Mouse (Mus musculus) urinary bladder, postnatal 4 days (tissue): Measurements from ENCODE around the gene Miga1.
A peak's percentile ranks its signal among the peaks of the same experiment; 100 is the strongest.
"Not testable (repeated sequence)": the region's sequence is repeated elsewhere in the genome, so short reads cannot be mapped to it uniquely, and the experiment has no call there.

Experiments used
- DNase-seq, 2 experiments: peaks; one replicate each; pipeline ENCODE4 v3.0.0; 2021 to 2022; ENCODE audit warnings: low spot score in 2 of 2

Gene Miga1

DNA sequence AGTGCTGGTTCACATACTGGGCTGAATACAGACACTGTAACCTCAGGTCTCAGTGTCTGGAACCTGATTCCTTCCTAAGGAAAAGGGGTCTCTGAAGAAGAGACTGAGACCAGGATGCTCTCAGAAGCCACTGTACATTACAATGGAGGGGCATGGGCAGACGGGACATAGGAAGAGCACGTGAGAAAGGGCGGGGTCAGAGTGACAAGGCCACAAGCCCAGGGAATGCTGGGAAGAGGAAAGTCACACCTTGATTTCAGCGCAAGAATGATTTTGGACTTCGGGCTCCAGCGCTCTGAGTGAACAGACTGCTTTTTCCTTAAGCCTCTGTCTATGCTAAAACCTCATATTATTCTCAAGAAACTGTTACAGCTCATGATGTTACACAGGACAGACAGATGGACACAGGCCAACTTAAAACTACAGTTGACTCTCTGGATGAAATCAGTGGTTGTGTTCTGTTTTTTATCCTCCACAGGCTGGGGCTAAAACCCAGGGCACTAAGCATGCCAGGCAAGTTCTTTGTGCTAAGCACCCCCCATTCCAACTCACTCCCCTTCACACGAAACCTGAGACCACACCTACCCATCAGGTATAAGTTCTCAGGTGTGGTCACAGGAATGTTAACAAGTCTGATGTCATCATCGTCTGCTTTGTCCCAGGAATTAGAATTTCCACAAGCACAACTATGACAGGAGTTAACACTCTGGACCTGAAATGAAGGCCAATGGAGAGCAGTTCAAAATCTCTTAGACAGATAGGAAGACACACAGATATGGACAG lies 18.3 kb downstream of the Miga1 start:
- no peak for DNase-seq

DNA sequence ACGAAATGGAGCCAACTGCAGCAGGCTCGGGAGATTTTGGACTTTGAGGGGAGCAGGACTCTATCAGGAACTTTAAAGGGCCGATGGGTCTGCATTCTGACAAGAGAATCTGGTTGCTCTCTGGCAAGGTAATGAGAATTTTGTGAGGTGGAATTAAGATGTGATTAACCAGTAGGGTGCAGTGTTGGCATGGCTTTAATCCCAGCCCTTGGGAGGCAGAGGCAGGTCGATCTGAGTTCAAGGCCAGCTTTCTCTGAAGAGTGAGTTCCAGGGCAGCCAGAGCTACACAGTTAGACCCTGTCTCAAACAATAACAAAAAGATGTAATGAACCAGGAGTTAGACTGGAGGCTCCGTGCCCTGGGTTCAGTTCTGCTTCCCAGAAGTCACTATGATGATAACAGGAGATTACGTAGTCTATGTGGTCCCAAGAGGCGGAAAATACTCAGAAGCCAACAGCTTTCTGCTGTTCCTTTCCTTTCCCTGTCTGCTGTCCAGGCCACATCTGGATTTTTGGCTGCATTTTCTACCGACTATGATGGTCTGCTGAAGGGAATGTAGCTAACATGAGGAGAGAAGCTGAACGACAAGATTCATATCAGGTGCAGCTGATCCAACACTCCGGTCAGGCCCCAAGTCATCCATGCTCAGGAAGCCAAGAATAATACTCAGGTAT lies 19.1 kb downstream of the Miga1 start:
- no peak for DNase-seq

DNA sequence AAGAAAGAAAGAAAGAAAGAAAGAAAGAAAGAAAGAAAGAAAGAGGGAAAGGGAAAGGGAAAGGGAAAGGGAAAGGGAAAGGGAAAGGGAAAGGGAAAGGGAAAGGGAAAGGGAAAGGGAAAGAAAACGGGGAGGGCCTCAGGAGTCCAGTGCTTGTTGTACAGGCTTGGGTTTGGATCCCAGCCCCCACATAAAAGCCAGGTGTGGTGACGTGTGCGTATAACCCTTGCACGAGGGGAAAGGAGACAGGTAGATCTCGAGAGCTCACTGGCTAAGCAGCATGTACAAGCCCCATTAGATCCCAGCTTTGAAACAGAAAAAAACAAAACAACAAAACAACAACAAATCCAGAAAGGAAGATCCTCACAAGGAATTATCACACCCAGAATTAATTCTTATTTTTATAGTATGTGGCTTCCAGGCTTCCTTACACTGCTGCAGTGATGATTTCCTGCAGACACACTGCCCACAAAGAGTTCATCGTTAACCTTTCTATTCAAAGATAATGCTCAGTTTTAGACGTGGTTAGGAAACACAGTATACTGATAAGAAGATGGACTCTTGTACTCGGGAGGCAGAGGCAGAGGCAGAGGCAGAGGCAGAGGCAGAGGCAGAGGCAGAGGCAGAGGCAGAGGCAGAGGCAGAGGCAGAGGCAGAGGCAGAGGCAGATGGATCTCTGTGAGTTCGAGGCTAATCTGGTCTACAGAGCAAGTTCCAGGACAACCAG lies 23.6 kb downstream of the Miga1 start:
- not testable (repeated sequence) for DNase-seq

DNA sequence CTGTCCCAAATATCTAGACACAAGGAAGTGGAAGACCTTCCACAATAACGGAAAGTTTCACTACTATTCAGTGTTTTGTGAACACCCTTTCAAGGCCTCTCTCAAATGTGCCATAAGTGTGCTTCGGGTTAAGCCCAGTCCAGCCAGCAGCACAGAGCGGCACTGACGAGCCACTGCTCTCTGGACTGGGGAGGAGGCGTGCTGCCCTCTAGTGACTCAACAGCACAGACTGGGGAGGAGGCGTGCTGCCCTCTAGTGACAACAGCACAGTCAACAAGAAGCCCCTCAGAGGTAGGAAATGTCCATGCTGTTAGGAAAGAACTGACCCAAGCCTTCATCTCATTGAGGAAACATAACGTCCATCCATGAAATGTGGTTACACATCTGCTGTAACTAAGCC lies 24.6 kb downstream of the Miga1 start:
- peak; percentile 81 to 84 for DNase-seq

DNA sequence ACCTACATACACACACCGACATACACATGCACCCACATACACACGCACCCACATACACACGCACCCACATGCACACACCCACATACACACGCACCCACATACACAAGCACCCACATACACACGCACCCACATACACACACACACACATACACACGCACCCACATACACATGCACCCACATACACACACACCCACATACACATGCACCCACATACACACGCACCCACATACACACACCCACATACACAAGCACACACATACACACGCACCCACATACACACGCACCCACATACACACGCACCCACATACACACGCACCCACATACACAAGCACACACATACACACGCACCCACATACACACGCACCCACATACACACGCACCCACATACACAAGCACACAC lies 25.5 kb downstream of the Miga1 start:
- not testable (repeated sequence) for DNase-seq

DNA sequence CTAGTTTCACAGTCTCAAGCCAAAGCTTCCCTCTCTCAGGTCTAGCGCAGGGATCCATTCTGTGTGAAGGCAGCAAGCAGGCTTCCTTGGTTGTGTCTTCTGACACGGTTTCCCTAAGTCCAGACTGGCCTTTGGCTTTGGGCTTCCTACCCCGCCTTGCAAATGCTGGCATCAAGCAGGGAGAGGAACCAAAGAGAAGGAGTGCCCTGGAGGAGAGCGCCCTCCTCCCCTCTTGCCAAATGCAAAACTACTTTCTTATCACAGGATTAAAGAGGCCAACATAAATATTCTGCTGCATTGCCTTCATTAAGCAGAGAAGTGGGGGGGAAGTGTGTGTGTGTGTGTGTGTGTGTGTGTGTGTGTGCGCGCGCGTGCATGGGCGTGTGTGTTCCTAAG lies 31.0 kb downstream of the Miga1 start:
- no peak for DNase-seq

DNA sequence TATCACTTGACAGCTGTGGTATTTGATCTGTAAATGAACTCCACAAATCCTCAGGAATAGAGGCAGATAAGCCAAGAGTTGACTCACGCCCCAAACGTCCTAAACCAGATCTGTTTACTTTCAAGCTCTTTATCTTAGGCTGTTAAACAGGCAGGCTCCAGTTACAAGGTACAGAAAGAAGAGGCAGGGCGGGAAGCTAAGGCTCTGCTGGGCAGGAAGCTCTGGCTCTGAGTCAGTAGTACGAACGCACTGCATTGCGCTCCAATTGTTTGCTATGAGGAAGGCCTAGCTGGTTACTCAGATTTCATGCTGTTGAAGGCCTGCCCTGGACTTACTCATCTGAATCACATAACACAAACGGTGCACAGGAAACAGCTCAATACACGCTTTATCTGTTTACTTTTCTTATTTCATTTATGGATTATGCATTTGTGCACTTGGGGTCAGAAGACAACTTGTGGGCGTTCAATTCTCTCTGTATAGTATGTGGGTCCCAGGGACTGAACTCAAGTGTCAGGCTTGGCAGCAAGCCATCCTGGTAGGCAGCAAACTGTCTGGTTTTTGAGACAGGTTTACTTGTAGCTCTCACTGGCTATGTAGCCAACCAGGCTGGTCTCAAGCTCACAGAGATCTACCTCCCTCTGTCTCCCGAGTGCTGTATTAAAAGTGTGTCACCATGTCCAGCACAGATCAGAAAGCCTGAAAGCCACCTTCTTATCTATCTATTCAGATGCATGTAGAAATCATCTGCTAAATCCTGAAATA lies 31.5 kb downstream of the Miga1 start:
- peak in 1 of 2 experiments; percentile 46 for DNase-seq

DNA sequence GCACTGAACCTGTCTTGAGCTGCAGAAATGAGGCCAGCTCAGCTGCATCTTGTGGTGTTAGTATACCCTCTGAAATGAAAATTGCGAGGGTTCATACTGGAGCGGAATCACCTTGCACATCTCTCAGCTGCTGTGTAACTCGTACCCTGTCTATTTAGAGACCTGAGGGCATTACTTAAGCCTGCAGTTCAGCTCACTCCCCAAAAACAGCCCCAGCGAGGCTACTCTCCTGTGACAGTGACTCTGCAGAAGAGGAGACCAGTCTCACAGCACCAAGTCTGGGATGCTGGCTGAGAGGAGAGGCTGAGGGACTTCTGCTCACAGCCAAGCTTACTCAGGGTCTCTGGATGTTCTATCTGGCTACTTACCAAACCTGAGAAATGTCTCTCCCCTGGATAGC lies 34.2 kb downstream of the Miga1 start:
- DNase-seq = no peak

DNA sequence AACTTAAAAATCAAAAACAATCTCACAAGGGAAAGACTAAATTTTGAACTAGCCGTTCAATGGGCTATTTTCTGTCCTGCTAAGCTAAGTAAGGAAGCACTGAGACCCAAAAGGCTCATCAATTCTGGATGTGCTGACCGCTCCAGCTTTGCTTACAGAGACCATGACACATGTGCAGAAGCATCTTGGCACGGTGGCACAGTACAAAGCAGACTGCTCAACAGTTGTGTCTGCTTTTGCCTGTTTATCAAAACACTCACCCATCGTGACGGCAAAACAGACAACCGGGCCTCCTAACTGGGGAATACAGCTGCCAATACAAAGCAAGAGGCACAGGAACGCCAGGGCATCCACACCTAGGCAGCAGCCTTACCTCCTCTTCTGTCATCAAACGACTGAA lies 35.1 kb downstream of the Miga1 start:
- DNase-seq = no peak

DNA sequence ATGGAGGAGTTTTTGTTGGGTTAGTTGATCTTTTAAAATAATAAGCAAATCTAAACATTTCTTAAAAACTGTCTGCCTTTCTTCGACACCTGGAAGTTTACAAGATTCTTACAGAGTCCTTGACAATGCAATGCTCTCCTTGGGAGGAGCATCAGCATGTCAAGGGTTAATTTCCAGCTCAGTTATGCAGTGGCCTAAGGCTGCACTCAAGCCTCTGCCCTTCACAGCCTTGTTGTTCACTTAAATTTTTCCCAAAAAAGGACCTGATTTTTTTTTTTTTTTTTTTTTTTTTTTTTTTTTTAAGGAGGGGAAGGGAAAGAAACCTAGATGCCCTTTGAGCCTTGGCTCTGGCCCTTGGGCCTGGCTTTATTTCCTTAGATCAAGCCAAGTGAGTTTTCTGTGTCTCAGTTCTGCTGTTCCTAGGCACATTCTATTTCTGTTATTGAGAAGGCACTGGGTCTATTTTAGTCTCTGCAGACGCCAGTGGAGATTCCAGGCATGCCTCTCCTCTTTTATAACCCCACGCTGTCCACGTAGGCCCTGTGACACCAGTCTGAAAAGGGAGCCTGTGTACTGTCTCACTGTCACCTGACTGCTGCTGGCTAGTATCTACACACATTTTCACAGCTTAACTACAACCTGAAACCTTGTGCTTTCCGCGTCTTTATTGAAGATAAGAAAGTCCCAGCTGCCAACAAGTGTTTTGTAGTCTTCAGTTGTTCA lies 36.0 kb downstream of the Miga1 start:
- no peak for DNase-seq

DNA sequence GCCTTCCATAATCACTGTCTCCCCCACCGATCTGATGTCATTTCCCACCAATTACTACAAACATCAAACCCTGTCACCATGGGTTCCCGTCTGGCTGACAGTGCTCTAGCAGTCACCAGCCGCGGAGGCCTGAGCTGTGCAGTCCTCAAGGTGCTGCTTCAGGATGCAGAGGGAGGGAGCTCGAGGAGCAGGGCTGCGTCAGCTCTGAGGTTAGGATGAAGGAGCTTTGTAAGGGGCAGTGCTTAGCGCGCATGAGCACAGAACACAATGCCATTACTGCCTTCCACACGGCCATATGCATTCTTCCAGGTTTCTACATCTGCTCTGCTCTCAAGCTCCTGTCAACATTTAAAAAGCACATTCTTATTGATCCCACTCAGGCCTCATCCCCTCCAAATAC lies 37.2 kb downstream of the Miga1 start:
- DNase-seq = no peak

DNA sequence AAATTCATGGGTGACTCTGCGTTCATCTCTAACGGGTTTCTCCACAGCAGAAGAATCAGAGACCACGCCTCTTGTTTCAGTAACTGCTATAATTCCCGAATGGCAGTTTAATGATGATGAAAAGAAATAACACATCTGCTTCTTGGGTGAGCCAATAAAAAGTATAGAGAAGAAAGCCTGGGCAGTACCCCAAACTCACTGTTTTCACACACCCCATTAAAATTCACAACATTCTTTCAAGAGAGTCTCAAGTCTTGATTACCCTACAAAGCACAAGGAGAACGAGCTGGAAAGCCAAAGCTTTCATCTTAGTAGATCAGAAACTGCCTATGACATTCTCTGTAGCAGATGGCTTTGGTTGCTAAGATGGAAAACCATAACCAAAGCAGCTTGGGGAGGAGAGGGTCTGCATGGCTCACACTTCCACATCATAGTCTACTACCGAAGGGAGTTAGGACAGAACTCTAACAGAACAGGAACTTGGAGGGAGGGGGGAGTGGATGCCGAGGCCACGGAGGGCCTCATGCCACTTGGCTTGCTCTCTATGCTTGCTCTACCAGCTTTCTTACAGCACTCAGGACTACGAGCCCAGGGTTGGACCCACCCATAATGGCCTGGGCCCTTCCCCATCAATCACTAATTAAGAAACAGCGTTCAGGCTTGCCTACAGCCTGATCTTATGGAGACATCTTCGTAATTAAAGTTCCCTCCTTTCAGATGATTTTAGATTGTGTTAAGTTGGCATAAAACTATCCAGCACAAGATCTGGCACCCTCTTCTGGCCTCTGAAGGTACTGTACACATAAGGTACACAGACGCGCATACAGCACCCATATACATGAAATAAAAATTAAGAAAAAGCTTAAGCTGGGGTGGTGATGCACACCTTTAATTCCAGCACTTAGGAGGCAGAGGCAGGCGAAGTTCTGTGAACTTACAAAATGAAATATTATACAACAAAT lies 39.5 kb downstream of the Miga1 start:
- no peak for DNase-seq

DNA sequence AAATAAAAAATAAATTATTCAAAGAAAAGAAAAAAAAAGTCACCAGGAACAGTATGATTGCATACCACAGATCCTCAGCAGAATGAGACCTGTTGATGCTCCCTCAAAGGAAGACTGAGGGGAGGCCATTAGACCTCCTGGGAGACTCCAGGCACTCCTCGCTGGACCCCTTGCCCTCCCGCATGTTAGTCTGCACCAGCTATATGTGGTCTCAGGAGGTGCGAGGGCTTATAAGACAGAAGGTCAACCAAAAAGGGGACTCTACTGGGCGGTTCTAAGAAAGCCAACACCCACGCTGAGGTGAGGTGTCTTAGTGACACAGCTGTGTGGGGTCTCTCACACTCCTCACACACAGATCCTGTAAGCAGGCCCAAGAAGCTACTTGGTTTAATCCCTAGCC lies 44.3 kb downstream of the Miga1 start:
- DNase-seq = no peak

DNA sequence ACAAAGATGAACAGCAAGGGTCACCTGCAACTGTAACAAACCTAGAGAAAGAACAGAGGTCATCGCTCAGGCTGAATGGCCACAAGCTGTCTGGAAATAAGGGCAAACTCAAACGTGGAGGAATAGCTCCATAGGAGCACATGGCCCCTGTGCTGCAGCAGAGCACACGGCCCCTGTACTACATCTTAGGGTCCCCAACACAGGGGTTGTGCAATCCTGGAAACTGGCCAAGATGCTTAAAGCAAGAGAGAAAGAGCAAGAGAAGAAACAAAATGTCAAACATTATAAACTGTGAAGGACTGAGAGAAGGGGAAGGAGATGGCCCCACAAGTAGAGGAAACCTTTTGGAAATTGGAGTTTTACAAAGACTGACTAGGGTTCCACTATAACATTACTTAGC lies 45.8 kb downstream of the Miga1 start:
- no peak for DNase-seq

DNA sequence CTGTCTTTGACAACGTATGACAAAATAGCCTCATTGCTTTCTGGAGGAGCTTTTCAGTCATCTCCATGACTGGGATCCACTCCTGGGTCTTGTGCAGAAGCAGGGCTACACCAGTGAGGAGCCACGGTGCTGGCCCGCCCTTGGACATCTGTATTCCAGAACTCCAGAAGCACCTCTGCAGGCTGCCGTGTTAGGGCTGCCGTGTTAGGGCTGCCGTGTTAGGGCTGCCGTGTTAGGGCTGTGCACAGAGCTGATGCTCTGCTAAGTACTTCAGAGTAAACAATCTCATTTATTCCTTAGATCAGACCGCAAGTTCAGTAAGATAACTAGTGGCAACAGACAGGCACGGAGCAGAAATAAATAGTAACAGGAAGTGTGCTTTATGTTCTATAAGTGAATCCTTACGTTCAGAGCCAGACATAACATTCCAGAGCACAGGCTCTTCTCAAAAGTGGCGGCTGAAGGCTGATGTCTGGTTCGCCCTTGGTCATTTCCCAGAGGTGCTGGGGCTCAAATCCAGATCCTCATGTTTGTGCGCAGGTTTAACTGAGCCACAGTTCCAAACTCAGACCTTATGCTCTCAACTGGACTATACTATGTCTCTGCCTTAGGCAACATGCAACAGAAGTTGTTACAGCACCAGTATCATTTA lies 46.6 kb downstream of the Miga1 start:
- DNase-seq = no peak

DNA sequence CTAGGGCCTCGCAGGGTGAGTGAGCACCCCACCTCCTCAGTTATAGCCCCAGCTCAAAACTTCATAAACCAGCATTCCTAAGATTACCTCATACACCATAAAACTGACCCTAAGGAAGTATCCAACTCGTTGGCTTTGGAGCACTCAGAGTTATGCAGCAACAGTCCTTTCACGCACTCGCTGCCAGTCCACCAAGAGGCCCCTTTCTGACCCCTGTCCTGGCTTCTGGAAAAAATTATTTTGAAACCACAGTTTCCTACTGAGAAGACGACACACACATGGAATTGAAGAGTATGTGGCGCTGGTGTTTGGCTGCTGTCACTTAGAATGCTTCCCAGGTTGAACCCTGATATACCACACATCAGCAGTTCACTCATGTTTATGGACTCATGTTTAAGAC lies 48.3 kb downstream of the Miga1 start:
- DNase-seq = no peak

DNA sequence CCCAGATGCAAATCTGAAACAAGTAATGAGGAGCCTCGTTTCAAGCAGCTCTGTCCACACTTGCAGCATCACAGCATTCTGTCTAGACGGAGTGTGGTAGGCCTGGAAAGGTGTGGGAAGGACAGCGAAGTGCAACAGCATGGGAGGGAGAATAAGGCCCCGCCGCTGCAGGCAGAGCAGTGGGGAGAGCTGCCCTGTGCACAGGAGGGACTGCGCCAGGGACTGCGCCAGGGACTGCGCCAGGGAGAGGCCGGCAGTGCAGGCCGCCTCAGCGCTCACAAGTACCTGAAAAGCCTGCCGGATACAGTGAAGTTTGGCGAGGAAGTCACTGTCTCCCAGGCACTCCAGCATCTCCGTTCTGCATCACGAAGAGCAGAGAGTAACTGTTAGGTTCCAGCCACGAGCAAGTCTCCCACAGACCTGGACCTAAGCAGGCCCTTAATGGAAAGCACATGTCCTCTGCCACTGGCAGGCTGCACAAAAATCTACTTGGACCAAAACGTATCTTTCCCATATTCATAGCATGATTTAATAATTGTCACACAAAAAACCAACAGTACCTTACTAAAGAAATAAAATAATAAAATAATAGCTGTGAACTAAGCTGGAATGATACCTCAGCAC lies 49.9 kb downstream of the Miga1 start:
- no peak for DNase-seq

DNA sequence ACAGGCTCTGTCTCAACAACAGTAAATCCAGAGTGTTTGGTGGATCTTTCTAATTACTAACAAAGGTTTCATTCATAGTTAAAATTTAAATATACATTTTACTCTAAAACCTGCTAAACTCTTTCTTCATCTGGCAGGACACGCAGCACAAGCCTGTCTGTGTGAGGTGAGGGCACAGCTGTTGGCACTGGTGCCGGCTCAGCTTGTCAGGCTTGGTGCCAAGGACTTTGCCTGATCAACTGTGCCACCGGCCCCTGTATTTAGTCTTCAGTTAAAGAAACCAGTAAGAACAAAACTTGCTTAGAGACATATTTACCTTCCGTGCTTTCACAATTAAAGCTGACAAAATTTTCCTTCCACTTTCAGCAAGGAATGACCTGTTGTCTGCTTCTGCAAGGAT lies 51.5 kb downstream of the Miga1 start:
- no peak for DNase-seq

DNA sequence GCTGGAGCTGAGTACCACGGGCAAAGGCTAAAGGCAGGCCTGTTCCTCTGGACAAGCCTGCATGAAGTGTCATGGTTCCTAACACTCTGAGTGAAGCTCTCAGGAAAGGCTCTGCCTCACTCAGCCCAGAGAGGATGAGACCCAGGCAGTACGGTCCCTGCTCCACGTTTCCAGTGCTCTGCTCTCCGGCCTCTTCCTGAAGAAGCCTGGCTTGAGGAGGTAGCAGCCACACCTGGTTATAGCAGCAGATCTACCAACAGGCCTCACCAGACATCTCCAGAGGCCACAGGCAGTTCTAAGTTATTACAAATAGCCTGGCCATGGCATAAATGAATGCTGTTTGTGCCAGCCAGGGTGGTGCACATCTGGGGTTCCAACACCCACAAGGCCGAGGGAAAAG lies 51.9 kb downstream of the Miga1 start:
- DNase-seq = no peak
